Mouse (Mus musculus) ZHBTc4 (cell line): ENCODE results near the gene Tlr9.

Experiments
- DNase-seq: peaks from one replicate; pipeline ENCODE4 v3.0.0-alpha.2; 2011; ENCODE audit warnings: low read depth, low spot score

Tlr9 gene

GRCm38 (mm10) chr9:106203990-106204851 lies 18.2 kb upstream of the Tlr9 start:
- no peak for DNase-seq

GRCm38 (mm10) chr9:106205713-106206290 lies 16.6 kb upstream of the Tlr9 start:
- DNase-seq = no peak

- no peak for DNase-seq
Observed at GRCm38 (mm10) chr9:106206515-106206914, 15.9 kb upstream of the Tlr9 start.

- no peak for DNase-seq
Observed at GRCm38 (mm10) chr9:106208181-106208580, 14.2 kb upstream of the Tlr9 start.

- no peak for DNase-seq
Observed at GRCm38 (mm10) chr9:106209954-106210353, 12.4 kb upstream of the Tlr9 start.

- peak; percentile 93 for DNase-seq
Observed at GRCm38 (mm10) chr9:106210853-106211609, 11.4 kb upstream of the Tlr9 start.

GRCm38 (mm10) chr9:106211680-106212593 lies 10.5 kb upstream of the Tlr9 start:
- peak; percentile 97 for DNase-seq

- DNase-seq = no peak
Observed at GRCm38 (mm10) chr9:106212594-106212981, 9.8 kb upstream of the Tlr9 start.

- no peak for DNase-seq
Observed at GRCm38 (mm10) chr9:106215341-106216125, 6.9 kb upstream of the Tlr9 start.

- no peak for DNase-seq
Observed at GRCm38 (mm10) chr9:106216971-106217370, 5.4 kb upstream of the Tlr9 start.

- no peak for DNase-seq
Observed at GRCm38 (mm10) chr9:106220894-106221523, 1.4 kb upstream of the Tlr9 start.

- DNase-seq = no peak
Observed at GRCm38 (mm10) chr9:106222994-106223393, 596 bp downstream of the Tlr9 start.

GRCm38 (mm10) chr9:106225469-106226150 lies 3.2 kb downstream of the Tlr9 start:
- DNase-seq = peak; percentile 37

- peak; percentile 66 for DNase-seq
Observed at GRCm38 (mm10) chr9:106226151-106226682, 3.8 kb downstream of the Tlr9 start.

GRCm38 (mm10) chr9:106227790-106228429 lies 5.5 kb downstream of the Tlr9 start:
- peak; percentile 50 for DNase-seq

- no peak for DNase-seq
Observed at GRCm38 (mm10) chr9:106230051-106230733, 7.8 kb downstream of the Tlr9 start.

GRCm38 (mm10) chr9:106230734-106231106 lies 8.3 kb downstream of the Tlr9 start:
- peak; percentile 42 for DNase-seq

GRCm38 (mm10) chr9:106231220-106231619 lies 8.8 kb downstream of the Tlr9 start:
- DNase-seq = no peak
